Mouse (Mus musculus) megakaryocyte progenitor cell, adult 5-6 weeks (primary cell): Measurements from ENCODE around the gene Prss37. TPM values are rescaled to one million over a fixed set of nuclear protein-coding genes. Genes with fewer than 3 reads are reported as not detected.

Experiments
- ATAC-seq: replicated peaks from 2 replicates; pipeline ENCODE4 v1.8.0; 2016; ENCODE audit warnings: mild to moderate bottlenecking, moderate TSS enrichment, inconsistent platforms; ENCODE audit not compliant: poor library complexity
- total RNA-seq, 2 experiments: library from RNA; stranded (forward) in 1 of 2; stranded (reverse) in 1 of 2; fragments of 157-497, 149-512 nt in 1 of 2; fragments of 200-1000 nt in 1 of 2; gene quantifications; 2 replicates each; pipeline versions ENCODE4 v1.2.3 to v1.2.4; 2015 to 2017

Prss37 gene
- not detected in 2 replicates for total RNA-seq (2015)
- total RNA-seq (2017): not detected in 2 replicates

DNA sequence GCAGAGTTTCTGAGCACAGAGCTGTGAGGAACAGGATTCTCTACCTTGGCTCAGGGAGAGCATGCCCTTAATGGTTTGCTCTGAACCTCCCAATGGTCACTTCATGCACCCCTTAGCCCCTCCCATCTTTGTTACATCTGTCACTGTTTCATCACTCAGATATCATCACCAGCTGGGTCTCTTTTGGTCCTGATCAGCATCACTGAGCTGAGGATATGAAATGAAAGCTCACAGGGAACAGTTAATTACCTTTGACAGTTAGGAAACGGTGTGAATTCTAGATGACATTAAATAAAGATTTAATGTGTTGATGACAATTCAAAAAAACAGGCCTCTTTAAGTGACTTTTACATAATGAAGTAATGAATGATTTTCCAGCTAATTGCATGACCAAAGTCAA is at the start of gene Prss37:
Gene Prss37 (minus strand): TSS at position 101 of the 400 bp plus-strand sequence.
- ATAC-seq: no peak

DNA sequence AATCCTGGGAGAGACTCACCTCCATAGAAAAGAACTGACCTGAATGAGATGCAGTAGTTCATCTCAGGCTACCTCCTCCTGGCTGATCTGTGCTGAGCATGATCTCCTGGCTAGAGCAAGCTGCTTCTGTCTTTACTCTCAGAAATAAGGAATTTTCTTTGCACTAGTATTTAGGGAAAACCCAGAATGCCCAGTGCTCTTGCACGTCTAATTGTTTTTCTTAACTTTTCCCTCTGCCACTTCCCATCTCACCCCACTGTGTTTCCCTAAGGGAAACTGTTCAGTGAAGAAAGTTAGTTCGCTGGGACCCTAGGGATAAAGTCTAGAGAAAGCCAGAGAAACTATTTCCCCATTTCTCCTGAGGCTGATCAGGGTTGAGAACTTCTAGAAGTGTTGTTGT is 35.6 kb upstream of the Prss37 start, which contains the start of gene Olfr461:
Gene Olfr461 (minus strand): TSS at position 101 of the 400 bp plus-strand sequence.
- peak; percentile 48; the same call in 1 of the 2 replicates for ATAC-seq

DNA sequence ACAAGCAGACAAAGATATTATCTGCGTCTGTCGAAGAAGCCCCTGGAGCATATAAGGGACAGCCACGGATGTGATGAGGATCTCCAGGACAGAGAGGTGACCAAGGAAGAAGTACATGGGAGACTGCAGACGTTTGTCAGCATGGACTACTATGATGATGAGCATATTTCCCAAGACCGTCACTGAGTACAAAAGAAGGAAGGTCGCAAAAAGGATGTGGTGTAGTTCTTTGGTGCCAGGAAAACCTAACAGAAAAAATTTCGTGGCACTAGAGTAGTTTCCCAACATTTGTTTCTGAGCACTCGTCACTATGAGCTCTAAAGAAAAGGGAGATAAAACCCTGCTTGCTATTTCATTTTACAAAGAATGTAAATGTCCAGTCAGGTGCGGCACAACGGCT is 25.4 kb upstream of the Prss37 start:
- peak; percentile 80 for ATAC-seq

DNA sequence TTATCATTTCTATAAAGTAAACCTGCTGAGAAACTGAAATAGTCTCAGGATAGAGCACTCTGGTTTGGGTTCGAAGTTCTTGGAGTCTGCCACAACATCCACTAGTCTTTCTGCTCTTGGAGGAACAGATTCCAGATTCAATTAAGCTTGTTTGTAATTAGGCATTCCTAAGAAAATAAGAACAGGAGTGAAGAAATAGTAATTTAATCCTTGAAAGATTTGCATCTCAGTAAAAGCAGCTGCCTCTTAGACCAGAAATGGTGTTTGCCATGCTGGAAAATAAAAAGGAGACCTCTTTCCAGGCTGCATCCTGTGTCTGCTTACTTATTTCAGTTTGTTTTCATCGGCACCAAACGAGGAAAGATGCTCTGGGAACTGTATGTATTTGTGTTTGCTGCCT is 26.1 kb downstream of the Prss37 start, which contains the start of gene Tas2r108:
Gene Tas2r108 (plus strand): TSS at position 301 of the 400 bp plus-strand sequence.
- no peak for ATAC-seq

DNA sequence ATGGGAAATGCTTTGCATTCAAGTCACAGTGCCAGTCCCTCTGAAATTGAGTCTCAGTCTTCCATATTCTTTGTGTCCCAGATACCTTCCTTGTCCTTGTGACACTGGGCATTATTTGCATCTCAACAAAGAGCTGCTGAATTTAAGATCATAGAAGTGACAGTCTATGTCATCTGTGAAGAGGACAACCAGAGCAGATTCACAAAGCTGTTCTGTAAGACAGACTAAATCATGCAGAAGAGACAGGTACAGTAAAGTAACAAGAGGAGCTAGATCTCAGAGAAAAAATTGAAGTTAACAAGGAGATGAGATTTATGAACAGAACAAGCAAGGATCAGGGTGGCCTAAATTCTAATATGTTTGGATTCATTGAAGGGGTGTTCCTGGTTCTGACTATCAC is 28.4 kb downstream of the Prss37 start, which contains the start of gene Tas2r137:
Gene Tas2r137 (plus strand): TSS at position 301 of the 400 bp plus-strand sequence.
- no peak for ATAC-seq

DNA sequence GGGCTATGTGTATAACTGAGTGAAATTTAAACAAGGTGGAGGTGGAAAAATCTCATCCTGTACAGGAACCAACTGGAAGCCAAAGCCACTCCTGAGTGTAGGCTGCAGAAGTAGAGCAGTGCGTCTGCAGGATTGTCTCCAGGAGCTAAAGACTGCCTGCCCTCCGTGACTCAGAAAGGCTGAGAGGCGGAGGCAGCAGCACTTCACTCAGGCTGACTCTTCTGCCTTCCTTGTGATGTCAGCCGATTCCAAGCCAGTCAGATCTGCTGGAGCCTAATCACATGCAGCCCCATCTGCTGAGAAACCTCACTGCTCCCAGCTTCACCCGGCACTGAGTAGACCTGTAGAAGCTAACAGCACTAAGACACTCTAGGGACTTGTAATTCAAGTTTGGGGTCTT is 37.0 kb downstream of the Prss37 start:
- ATAC-seq: no peak

DNA sequence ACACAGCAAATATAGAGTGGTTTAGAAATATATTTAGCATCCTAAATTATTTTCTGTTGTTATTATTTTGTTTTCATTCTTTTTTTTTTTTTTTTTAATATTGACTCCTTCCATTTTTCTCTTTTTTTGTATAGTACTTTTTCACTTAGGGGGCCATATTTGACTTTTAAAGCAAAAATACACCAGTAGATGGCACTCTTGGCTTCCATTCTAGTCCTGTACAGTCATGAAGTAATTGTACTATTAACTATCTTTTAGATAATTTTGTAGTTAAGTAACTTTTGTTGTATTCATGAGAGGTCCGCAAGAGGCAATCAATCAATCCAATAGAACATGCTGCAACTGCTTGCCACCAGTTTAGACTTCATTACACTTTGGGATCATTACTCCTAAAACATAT is 39.6 kb downstream of the Prss37 start:
- ATAC-seq: peak; percentile 77

DNA sequence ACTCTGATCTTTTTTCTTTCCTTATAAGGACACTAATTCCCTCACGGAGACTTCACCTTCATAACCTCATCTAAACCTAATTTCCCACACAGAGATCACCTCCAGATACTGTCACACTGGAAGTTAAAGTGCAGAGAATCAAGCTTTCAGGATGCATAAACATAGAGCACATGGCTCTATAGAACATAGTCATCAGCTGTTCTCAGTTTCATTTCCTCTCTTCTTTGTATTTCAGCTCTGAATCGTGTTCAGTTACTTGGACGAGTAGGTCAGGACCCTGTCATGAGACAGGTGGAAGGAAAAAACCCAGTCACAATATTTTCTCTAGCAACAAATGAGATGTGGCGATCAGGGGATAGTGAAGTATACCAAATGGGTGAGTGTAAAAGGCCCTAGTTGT is 43.2 kb downstream of the Prss37 start:
- ATAC-seq: no peak

DNA sequence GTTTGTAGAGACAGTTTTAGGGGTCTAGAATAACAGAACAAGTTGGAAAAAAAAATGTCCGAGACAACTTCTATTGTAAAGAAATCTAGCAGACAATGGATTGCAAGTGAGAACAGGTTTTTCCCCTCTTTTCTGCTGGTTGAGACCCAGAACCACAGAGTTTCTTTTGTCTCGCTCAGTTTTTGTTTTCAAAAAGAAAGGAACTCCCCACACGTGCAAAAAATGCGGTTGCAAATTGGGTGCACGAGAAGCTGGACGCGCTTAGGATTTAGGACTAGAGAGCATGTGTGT is 47.6 kb downstream of the Prss37 start:
- ATAC-seq: no peak

DNA sequence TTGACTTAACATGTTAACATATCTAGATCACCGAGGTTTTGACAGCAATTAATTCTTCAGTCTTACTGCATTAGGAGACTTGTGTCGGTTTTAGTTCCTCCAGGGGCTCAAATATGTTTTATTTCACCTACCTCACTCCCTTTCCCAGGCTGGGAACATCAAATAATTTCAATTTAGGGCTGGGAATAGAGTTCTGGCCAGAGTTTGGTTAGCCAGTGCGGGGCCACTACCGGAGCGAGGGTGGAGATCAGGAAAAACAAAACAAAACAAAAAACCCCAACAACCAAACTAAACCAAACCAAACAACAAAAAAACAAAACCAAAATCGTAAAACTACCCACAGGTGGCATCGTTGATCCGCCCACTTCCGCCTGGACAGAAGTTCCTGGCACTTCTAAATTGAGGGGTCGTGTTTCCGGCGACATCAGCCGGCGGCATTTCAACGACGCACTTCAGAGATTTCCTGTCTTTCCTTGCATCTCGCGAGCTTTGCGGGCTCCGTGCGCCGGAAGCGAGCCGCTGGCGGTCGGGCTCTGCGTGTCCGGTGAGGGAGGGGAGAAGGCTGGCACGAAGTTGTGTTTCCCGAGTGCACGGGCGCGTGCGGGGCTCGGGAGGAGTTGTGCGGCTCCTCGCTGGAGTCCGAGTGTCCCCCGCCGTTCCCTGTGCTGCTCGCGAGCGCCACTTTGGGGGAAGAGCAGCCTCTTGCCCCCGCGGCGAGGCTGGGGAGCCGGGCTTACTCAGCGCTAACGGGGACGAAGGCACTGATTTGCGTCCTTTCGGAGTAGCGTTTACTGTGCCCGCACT is 48.2 kb downstream of the Prss37 start, which contains the start of gene Ssbp1:
Gene Ssbp1 (plus strand): TSS at position 437 of the 804 bp plus-strand sequence.
- peak; percentile 99 for ATAC-seq

DNA sequence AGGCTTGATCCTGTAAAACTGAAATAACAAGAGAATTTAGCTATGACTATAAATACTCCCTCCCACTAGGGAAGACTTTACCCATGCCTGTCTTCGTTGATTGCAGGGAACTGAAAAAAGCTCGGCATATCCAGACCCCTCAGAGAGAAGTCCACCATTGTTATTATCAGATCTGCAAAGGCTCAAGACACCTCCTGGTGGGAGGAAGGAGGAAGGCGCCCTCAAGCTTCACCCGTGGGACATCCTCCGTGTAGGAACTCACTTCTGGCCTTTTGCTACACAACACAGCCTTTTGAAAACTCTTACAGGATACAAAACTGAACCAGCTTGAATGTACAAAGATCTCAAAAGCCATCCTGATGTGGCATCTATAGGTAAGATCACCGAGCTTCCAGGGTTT is 53.6 kb downstream of the Prss37 start:
- ATAC-seq: peak; percentile 80

Other genes starting within 250 kb of the Prss37 start
- gene Agk, start 194.3 kb downstream of the Prss37 start, total RNA-seq (2015): 24.7 and 29.7 TPM in 2 replicates
- 30.0 and 45.8 TPM in 2 replicates for gene Agk, start 194.3 kb downstream of the Prss37 start, total RNA-seq (2017)
- gene E330009J07Rik, start 83.4 kb downstream of the Prss37 start, total RNA-seq (2015): 7.0 and 9.2 TPM in 2 replicates
- gene E330009J07Rik, start 83.4 kb downstream of the Prss37 start, total RNA-seq (2017): 12.3 and 12.5 TPM in 2 replicates
- gene Wee2, start 80.4 kb downstream of the Prss37 start, total RNA-seq (2015): not detected in 2 replicates
- gene Wee2, start 80.4 kb downstream of the Prss37 start, total RNA-seq (2017): not detected in 2 replicates
- 155 and 183 TPM in 2 replicates for gene Ssbp1, start 48.2 kb downstream of the Prss37 start, total RNA-seq (2015)
- 98.6 and 141 TPM in 2 replicates for gene Ssbp1, start 48.2 kb downstream of the Prss37 start, total RNA-seq (2017)
- gene Tas2r137, start 28.3 kb downstream of the Prss37 start, total RNA-seq (2015): not detected in 2 replicates
- gene Tas2r137, start 28.3 kb downstream of the Prss37 start, total RNA-seq (2017): not detected in 2 replicates
- gene Tas2r108, start 26.0 kb downstream of the Prss37 start, total RNA-seq (2015): not detected in 2 replicates
- not detected in 2 replicates for gene Tas2r108, start 26.0 kb downstream of the Prss37 start, total RNA-seq (2017)
- gene Olfr461, start 35.5 kb upstream of the Prss37 start, total RNA-seq (2015): not detected in 2 replicates
- not detected in 2 replicates for gene Olfr461, start 35.5 kb upstream of the Prss37 start, total RNA-seq (2017)
- not detected in 2 replicates for gene Olfr460, start 50.0 kb upstream of the Prss37 start, total RNA-seq (2015)
- gene Olfr460, start 50.0 kb upstream of the Prss37 start, total RNA-seq (2017): not detected in 2 replicates
- gene Clec5a, start 66.3 kb upstream of the Prss37 start, total RNA-seq (2015): 90.9 and 108 TPM in 2 replicates
- gene Clec5a, start 66.3 kb upstream of the Prss37 start, total RNA-seq (2017): 113 and 138 TPM in 2 replicates
- not detected in 2 replicates for gene Tas2r138, start 93.8 kb upstream of the Prss37 start, total RNA-seq (2015)
- gene Tas2r138, start 93.8 kb upstream of the Prss37 start, total RNA-seq (2017): not detected in 2 replicates
- 35.6 and 43.9 TPM in 2 replicates for gene Mgam, start 109.3 kb upstream of the Prss37 start, total RNA-seq (2015)
- gene Mgam, start 109.3 kb upstream of the Prss37 start, total RNA-seq (2017): 55.5 and 85.3 TPM in 2 replicates